Mouse (Mus musculus) liver, embryonic 18 days (tissue): Measurements from ENCODE around the gene Tex38. TPM values are rescaled to one million over a fixed set of nuclear protein-coding genes. Genes with fewer than 3 reads are reported as not detected.

ENCODE experiments used
- polyA plus RNA-seq: library from polyadenylated mRNA; depleted of rRNA; stranded (reverse); fragments of >200 nt; gene quantifications from 2 replicates; pipeline ENCODE4 v1.2.3, GENCODE M21; 2012; rRNA removed

Gene Tex38
- polyA plus RNA-seq, result 0.36 and 0.37 TPM in 2 replicates

DNA sequence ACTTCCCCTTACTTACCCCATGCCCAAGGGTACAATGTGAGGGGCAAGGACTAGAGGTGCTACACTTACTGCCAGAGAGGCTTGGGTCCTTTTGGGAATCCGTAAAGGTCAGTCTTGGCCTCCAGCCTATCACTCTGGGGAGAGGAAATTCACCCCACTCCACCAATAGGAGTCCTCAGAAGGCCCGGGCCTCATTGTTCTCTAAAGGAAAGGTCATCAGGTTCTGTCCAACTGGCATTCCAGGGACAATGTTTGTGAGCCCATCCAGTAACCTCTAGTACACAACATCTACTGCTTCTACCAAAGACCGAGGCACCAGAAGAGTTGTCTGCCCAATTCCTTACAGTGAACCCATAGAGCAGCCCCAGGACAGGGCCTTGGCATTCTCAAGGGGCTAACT lies at the start of gene Tex38:
TSS of gene Tex38 (minus strand) at position 101 of the 400 bp plus-strand sequence.

DNA sequence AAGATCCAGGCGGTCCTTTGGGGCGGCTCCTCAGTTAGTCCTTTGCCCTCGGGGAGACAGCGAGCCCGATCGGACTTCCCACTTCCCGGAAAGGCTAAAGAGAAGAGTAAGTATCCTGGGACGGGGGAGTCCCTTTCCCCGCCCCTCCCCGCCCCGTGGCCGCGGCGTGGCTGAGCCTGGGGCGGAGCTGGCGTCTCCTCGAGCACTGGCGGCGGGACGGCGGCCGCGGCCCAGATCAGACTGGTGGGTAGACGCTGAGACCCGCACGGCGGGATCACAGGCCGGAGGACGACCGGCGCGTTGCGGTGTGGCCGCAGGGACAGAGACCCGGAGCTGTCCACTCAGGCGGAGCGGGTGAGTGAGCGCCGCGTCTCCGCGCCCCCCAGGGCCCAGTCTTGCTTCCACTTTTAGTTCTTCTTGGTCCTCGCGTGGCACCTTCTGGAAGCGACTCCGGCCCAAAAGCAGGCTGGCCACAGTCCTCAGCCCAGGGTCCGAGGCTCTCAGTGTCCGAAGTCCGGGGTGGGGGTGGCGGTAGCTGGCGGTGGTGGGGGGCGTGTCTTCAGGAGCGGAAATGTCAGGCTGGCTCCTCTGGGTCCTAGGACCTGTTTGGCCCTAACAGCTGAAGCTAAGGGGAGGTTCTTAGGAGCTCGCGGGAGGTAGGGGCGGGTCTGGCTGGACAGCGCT lies 47.2 kb upstream of the Tex38 start, which contains the start of gene Mob3c:
TSS of gene Mob3c (plus strand) at position 205 of the 684 bp plus-strand sequence.

DNA sequence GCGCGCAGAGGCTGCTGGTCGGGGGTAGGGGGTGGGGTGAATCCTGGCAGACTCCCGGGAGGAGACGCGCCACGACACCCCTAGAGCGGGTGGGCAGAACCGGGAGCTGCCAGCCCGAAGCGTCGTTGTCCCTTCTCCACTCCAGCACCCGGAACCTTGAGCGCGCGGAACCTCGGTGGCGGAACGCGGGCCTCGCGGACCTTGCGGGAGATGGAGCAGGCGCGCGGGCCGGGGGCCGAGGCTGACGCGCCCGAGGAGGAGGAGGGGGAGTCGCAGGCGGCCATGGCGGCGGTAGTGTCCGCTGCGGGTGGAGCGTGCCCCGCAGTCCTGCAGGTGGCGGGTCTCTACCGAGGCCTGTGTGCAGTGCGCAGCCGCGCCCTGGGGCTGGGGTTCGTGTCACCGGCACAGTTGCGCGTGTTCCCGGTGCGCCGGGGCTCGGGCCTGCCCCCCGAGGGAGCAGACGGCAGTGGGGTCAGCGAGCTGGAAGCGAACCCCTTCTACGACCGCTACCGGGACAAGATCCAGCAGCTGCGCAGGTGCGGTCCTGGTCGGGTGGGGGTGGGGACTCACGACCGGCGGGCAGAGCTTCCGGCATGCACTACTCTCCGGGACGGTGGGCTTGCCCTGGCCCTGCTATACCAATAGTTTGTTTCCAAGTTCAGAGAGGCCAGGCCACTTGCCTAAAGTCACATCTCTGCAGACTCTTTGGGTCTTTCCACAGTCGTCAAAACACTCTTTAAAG lies 4.1 kb upstream of the Tex38 start, which contains the start of gene Atpaf1:
TSS of gene Atpaf1 (plus strand) at position 44 of the 742 bp plus-strand sequence.

DNA sequence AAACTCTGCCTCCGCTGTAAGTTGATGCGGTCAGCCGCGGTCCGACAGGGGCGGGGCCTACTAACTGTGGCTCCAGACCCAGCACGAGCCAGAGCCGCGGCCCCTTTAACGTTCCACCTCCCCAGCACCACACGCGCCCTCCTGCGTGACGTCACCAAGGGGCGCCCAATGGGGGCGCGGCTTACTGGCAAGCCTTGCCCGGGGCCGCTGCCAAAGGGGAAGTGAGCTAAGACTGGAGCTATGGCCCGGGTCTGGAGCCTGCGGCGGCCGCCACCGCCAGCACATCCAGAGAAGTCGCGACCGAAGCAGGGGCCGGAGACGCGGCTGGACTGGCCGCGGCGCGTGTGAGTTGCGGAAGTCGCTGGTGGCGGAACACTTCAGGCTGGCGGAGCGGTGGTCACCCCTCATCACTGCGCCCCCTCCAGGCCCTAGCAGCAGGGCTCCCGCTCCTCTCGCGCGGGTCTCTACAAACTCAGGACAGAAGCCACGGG lies 43.2 kb downstream of the Tex38 start, which contains the start of gene Efcab14:
TSS of gene Efcab14 (plus strand) at position 194 of the 491 bp plus-strand sequence.

Other genes starting within 250 kb of the Tex38 start
- gene Cyp4a31, start 217.4 kb downstream of the Tex38 start, polyA plus RNA-seq, result 35.9 and 45.8 TPM in 2 replicates
- 6.9 and 7.2 TPM in 2 replicates for gene Cyp4a32, start 180.0 kb downstream of the Tex38 start, polyA plus RNA-seq
- 8.3 and 8.7 TPM in 2 replicates for gene Cyp4b1, start 133.3 kb downstream of the Tex38 start, polyA plus RNA-seq
- 7.0 and 7.2 TPM in 2 replicates for gene Efcab14, start 43.3 kb downstream of the Tex38 start, polyA plus RNA-seq
- gene Atpaf1, start 3.8 kb upstream of the Tex38 start, polyA plus RNA-seq, result 9.2 and 11.0 TPM in 2 replicates
- gene Mob3c, start 47.1 kb upstream of the Tex38 start, polyA plus RNA-seq, result 8.9 and 9.6 TPM in 2 replicates
- gene Mknk1, start 58.2 kb upstream of the Tex38 start, polyA plus RNA-seq, result 48.5 and 49.7 TPM in 2 replicates
- not detected in 2 replicates for gene Kncn, start 103.4 kb upstream of the Tex38 start, polyA plus RNA-seq
- gene 6430628N08Rik, start 109.6 kb upstream of the Tex38 start, polyA plus RNA-seq, result not detected in 2 replicates
- gene Dmbx1, start 158.9 kb upstream of the Tex38 start, polyA plus RNA-seq, result not detected in 2 replicates
- gene Faah, start 236.9 kb upstream of the Tex38 start, polyA plus RNA-seq, result 23.5 TPM in 2 replicates